Mouse (Mus musculus) heart, adult 10 weeks (tissue): ENCODE results near the gene Depdc1a. TPM values are rescaled to one million over a fixed set of nuclear protein-coding genes. Genes with fewer than 3 reads are reported as not detected.

ENCODE experiments used
- polyA plus RNA-seq: library from polyadenylated mRNA; stranded (reverse); fragments of 350-450 nt; fragmentation: Illumina TruSeq; extraction: RNeasy Lipid Tissue Mini Kit (QIAGEN cat#74804); gene quantifications from one replicate; pipeline ENCODE4 v1.2.3, GENCODE M21; 2014; ENCODE audit warnings: low read depth, low replicate concordance

Depdc1a gene
- polyA plus RNA-seq, result not detected

GRCm38 (mm10) chr3:159495243-159495801 lies at the start of gene Depdc1a:
TSS of gene Depdc1a (plus strand) at chr3:159495433.

Other genes starting within 250 kb of the Depdc1a start
- gene Rpe65, start 103.7 kb downstream of the Depdc1a start, polyA plus RNA-seq, result not detected